ENCODE assay signal across 8 mouse cellular contexts in the genomic region with DNA sequence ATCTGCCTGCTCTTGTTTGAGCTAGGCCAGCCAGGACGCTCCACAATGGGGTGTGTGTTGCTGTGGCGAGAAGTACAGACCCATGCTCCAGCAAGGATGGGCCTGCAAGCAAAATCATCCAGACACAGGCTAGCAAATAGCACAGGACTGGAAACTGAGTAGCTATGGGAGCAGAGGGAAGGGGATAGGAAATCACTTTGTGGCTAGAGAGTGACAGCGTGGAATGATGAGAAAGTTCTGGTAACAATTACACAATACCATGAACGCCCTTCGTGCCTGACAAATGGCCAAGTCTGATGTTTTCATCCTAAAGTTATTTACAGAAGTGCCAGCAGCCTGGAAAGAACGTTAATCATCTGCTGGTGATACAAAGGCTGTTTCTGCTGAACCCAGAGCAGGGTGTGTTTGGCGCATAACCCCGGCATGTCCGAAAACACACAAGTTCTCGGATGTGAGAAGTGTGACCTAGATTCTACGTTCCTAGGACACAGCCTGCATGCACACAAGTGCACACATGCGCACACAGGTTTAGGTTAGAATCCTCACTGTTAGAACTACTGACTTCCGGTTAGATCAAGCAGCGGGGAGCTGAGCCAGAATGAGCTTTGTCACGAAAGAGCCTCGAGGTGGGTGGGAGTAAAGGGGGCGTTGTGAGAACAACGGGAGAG. TPM values are rescaled to one million over a fixed set of nuclear protein-coding genes. Genes with fewer than 3 reads are reported as not detected.
DNase-seq lines count a peak whose midpoint lies in the region.

No protein-coding gene starts in this region.

- peak; percentile 68 to 78 for DNase-seq in left cerebral cortex, adult 18-20 months (ENCODE audit: low spot score in 2 of 2)
- DNase-seq in left cerebral cortex, adult 11 months (ENCODE audit: low spot score) = no peak
- DNase-seq in ZHBTc4 (ENCODE audit: low read depth, low spot score) = peak; percentile 62
- peak; percentile 98 for DNase-seq in heart, adult 11 months
- DNase-seq in kidney, adult 18-20 months = peak; percentile 55
- peak; percentile 85 for DNase-seq in lung, postnatal 36 days
- no peak for DNase-seq in retina, postnatal 1 day
- no peak for DNase-seq in retina, embryonic 14.5 days (ENCODE audit: low spot score)

RNA-seq across cellular contexts. Expression of a gene that starts 10.0 kb away (rescaled TPM):
- 10 to 100 TPM; 19.4 to 21.3 TPM for total RNA-seq in left cerebral cortex, adult 18-20 months (2021)

RNA-seq across cellular contexts. Expression of a gene that starts 10.4 kb away (rescaled TPM):
- 10 to 100 TPM; 90.5 to 91.4 TPM for total RNA-seq in left cerebral cortex, adult 18-20 months (2021)

Comparison
In these comparisons a context has a peak if more than half of its experiments do, and no peak if none do; other contexts are left out.
1. DNase-seq: peak in left cerebral cortex, adult 18-20 months (2 of 2), ZHBTc4 (single experiment), heart, adult 11 months (single experiment), kidney, adult 18-20 months (single experiment) and lung, postnatal 36 days (single experiment); none in left cerebral cortex, adult 11 months (single experiment), retina, postnatal 1 day (single experiment) and retina, embryonic 14.5 days (single experiment).